In the genomic region with DNA sequence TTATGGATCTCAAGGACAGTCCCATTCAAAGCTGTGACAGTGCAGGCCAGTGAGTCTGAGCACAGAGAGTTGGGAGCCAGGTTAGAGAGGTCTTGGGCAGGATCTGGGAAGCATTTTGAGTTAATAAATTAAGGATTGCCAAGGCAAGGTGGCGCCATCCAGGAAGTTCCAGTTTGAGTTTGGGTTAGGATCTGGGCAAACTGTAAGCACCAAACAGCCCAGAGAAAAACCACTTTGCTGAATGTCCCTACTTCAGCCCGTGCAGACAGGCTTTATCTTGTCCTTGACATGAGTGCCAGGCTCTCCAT, we compare ENCODE assay signal across 9 mouse cellular contexts.
DNase-seq lines count a peak whose midpoint lies in the region; ATAC-seq and TF ChIP-seq lines count a peak whose summit lies in the region.
"Had no signal": no experiment of that assay in that cellular context is flagged by ENCODE, and none has a peak within 500 bp of the region (broad histone marks: within the 10 kb centered on the region; RNA-seq: fewer than 3 reads in every experiment).

No protein-coding gene starts in this region.

- H3K4me1 ChIP-seq in kidney, embryonic 14.5 days (ENCODE audit: control insufficient read depth, insufficient read depth, low read length): peaks cover 40% of the 10 kb centered on the region
- H3K4me1 ChIP-seq in embryonic facial prominence, embryonic 13.5 days: peaks cover 71% of the 10 kb centered on the region
- H3K4me1 ChIP-seq in liver, postnatal 0 days (ENCODE audit: insufficient read depth): peaks cover 8% of the 10 kb centered on the region

- WGBS in kidney, embryonic 14.5 days: 69% methylated on average over 2 of the region's 2 CpGs
- 68% methylated on average over 2 of the region's 2 CpGs for WGBS in embryonic facial prominence, embryonic 13.5 days
- 53% methylated on average over 2 of the region's 2 CpGs for WGBS in liver, postnatal 0 days (ENCODE audit: insufficient replicate concordance)

- no peak for TF ChIP-seq CTCF in liver, postnatal 0 days (IDR thresholded peaks at IDR 0.05; ENCODE audit: low read depth)

- ATAC-seq in kidney, embryonic 14.5 days (ENCODE audit: low FRiP score, low TSS enrichment): peak; percentile 1; the same call in 1 of the 2 replicates
- ATAC-seq in embryonic facial prominence, embryonic 13.5 days (ENCODE audit: insufficient number of reproducible peaks, insufficient read depth, low FRiP score, low TSS enrichment, low read depth): no peak
- ATAC-seq in liver, postnatal 0 days: no peak

- peak overlapping the region; percentile 85 for H3K27ac ChIP-seq in kidney, embryonic 14.5 days (ENCODE audit: low read depth, low read length)
- H3K27ac ChIP-seq in embryonic facial prominence, embryonic 13.5 days: peak overlapping the region; percentile 73
- H3K27ac ChIP-seq in liver, postnatal 0 days (ENCODE audit: low read depth): no peak overlapping the region

- H3K36me3 ChIP-seq in kidney, embryonic 14.5 days (ENCODE audit: control insufficient read depth, insufficient read depth, low read length): no peaks in the 10 kb centered on the region
- no peaks in the 10 kb centered on the region for H3K36me3 ChIP-seq in embryonic facial prominence, embryonic 13.5 days
- H3K36me3 ChIP-seq in liver, postnatal 0 days (replicated peaks; ENCODE audit: insufficient read depth, low read length): no peaks in the 10 kb centered on the region

- H3K4me2 ChIP-seq in kidney, embryonic 14.5 days (replicated peaks; ENCODE audit: low read depth, low read length): no peak overlapping the region
- no peak overlapping the region for H3K4me2 ChIP-seq in embryonic facial prominence, embryonic 13.5 days
- H3K4me2 ChIP-seq in liver, postnatal 0 days (ENCODE audit: low read depth, low read length): no peak overlapping the region

- no peak overlapping the region; the same call in 1 of the 2 replicates for H3K9ac ChIP-seq in kidney, embryonic 14.5 days (ENCODE audit: low read depth, low read length)
- no peak overlapping the region for H3K9ac ChIP-seq in embryonic facial prominence, embryonic 13.5 days
- 0 out of 2 replicates have a peak overlapping the region, but pooled peaks have one; percentile 11 for H3K9ac ChIP-seq in liver, postnatal 0 days (replicated peaks)

- no peak for TF ChIP-seq EP300 in liver, postnatal 0 days (IDR thresholded peaks at IDR 0.05; ENCODE audit: low read depth)

- no peaks in the 10 kb centered on the region for H3K9me3 ChIP-seq in kidney, embryonic 14.5 days (ENCODE audit: control insufficient read depth, low read length)
- H3K9me3 ChIP-seq in embryonic facial prominence, embryonic 13.5 days: no peaks in the 10 kb centered on the region
- no peaks in the 10 kb centered on the region for H3K9me3 ChIP-seq in liver, postnatal 0 days (ENCODE audit: low read length)

- no peak overlapping the region for H3K4me3 ChIP-seq in kidney, embryonic 14.5 days (ENCODE audit: low read length)
- no peak overlapping the region for H3K4me3 ChIP-seq in embryonic facial prominence, embryonic 13.5 days
- no peak overlapping the region for H3K4me3 ChIP-seq in liver, postnatal 0 days (ENCODE audit: low read depth, low read length)
- H3K4me3 ChIP-seq: megakaryocyte, embryonic 14.5 days had no signal

- H3K27me3 ChIP-seq in kidney, embryonic 14.5 days (ENCODE audit: control insufficient read depth, insufficient read depth, low read length): no peaks in the 10 kb centered on the region
- no peaks in the 10 kb centered on the region for H3K27me3 ChIP-seq in embryonic facial prominence, embryonic 13.5 days
- H3K27me3 ChIP-seq in liver, postnatal 0 days (ENCODE audit: insufficient read depth, low read length): no peaks in the 10 kb centered on the region

- DNase-seq in kidney, adult 18-20 months: no peak
- DNase-seq in heart, postnatal 4 days: peak; percentile 6
- DNase-seq in liver, postnatal 0 days: no peak
- DNase-seq in cerebellum, adult 11-12 months: no peak
- no peak for DNase-seq in ovary, adult 18-20 months (ENCODE audit: low spot score)
- DNase-seq: right cerebral cortex, postnatal 14 days had no signal
